Mouse (Mus musculus): Measurements from ENCODE around the gene Gse1. TPM values are rescaled to one million over a fixed set of nuclear protein-coding genes. Genes with fewer than 3 reads are reported as not detected.

Gse1 gene
- polyA plus RNA-seq, 1 experiment, result 70.4 TPM

DNA sequence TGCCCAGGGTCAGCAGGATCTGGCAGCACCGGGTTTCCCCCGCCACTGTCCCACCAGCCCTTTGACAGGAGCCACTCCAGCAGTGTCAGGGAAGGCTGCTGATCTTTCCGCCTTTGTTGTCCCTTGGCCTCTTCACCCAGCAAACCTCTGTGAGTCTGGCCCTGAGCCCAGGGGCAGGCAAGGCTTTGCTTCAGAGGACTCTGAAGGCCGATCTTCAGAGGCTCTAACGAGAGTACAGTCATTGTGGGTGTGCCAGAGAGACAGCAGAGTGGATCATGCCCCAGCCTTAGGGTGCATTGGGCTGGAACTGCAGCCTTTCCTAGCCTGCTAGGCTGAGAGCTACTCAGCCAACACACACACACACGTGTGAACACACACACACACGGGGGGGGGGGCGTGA lies 111.5 kb downstream of the Gse1 start:
- DNase-seq (ENCODE audit: low read depth), result peak; percentile 62
- TF ChIP-seq CTCF (IDR thresholded peaks at IDR 0.05; ENCODE audit: borderline replicate concordance, extremely low read depth, insufficient read depth, insufficient read length) (no peak), POLR2A (IDR thresholded peaks at IDR 0.05; ENCODE audit: borderline replicate concordance, extremely low read depth, insufficient read depth, insufficient read length, poor library complexity, severe bottlenecking) (no peak)

DNA sequence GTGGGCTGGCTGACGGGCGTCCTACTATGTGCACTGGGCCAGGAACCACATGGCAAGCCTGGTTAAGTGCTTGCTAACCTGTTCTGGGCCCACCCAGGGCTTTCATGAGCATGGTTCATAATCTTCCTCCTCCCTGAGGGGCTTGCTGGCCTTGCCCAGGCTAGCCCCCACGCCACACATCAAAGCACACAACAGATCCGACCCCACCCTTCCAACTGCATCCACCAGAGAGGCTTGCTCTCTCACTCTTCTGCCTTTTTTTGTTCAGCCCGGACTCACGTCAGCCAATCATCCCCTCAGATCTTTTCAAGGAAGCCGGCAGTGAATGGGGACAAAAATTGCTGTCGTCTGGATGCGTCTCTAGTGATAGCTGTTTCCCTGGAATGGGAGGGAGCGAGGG lies 112.9 kb downstream of the Gse1 start:
- TF ChIP-seq POLR2A (IDR thresholded peaks at IDR 0.05; ENCODE audit: borderline replicate concordance, extremely low read depth, insufficient read depth, insufficient read length, poor library complexity, severe bottlenecking) (no peak), CTCF (IDR thresholded peaks at IDR 0.05; ENCODE audit: borderline replicate concordance, extremely low read depth, insufficient read depth, insufficient read length) (no peak)
- DNase-seq (ENCODE audit: low read depth), result no peak

DNA sequence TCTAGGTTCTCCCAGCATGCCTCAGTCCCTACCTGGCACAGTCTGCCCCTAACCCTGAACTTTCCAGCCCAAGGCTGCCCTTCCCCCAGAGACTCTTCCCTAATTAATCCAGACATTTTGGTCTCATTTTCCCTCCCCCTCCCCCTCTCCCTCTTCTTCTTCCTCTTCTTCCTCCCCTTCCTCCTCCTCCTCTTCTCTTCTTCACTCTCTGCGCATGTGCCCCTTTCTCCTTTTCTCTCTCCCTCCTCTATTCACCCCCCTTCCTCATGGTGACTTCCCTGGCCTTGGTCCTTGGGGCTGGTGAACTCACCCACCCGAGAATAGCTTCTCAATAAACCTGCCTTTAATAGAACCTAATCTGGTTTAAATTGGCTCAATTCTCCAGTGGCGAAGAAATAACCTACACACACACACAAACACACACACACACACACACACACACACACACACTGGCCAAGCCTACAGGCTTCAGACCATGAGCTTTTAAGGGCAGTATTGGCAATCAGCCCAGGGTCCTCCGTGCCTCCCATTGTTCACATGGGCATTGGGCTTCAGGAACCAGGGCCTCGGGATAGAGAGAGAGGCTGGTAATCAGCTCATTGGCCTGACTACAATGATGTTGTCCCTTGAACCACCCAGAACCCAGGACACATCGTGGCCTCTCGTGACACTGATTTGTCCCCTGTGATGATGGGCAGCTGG lies 114.7 kb downstream of the Gse1 start:
- DNase-seq (ENCODE audit: low read depth), result peak; percentile 94
- no peak for TF ChIP-seq POLR2A (IDR thresholded peaks at IDR 0.05; ENCODE audit: borderline replicate concordance, extremely low read depth, insufficient read depth, insufficient read length, poor library complexity, severe bottlenecking)
- no peak for TF ChIP-seq CTCF (IDR thresholded peaks at IDR 0.05; ENCODE audit: borderline replicate concordance, extremely low read depth, insufficient read depth, insufficient read length)

DNA sequence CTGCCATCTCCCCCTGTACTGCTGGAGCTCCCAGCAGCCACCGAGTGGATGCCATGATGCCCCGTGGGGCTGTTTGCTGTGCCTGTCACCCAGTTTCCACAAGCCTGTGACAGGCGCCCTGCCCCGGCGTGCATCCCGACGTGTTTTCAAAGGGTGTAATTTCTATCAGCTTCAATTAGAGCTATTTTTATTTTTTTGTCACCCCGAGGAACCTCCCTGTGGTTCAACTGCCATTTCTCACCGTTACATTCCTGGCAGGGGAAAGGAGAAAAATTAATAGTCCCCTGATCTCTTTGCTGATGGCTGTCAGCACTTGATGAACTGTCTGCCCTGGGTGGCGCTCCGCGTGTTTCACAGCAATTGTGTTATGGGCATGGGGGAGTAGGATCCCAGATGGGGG lies 115.3 kb downstream of the Gse1 start:
- peak; percentile 70 for DNase-seq (ENCODE audit: low read depth)
- no peak for TF ChIP-seq CTCF (IDR thresholded peaks at IDR 0.05; ENCODE audit: borderline replicate concordance, extremely low read depth, insufficient read depth, insufficient read length)

DNA sequence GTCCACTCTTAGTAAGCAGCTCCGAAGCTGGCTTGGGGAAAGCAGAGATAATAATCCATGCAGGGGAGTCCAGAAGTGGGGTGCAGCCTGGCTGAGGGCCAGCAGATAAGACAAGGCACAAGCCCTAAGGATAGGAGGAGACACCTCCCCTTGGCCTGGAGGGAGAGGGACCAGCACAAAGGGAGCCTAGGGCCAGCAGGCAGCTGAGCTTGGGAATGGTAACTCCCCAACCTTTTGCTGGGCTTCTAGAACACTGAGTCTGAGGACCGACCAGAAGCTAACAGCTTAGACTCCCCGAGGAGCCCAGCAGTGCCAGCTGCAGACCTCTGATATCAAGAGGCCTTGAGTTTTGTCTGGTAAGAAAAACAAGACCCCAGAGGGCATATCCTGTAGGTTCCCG lies 115.9 kb downstream of the Gse1 start:
- no peak for DNase-seq (ENCODE audit: low read depth)
- no peak for TF ChIP-seq CTCF (IDR thresholded peaks at IDR 0.05; ENCODE audit: borderline replicate concordance, extremely low read depth, insufficient read depth, insufficient read length)
- no peak for TF ChIP-seq POLR2A (IDR thresholded peaks at IDR 0.05; ENCODE audit: borderline replicate concordance, extremely low read depth, insufficient read depth, insufficient read length, poor library complexity, severe bottlenecking)

DNA sequence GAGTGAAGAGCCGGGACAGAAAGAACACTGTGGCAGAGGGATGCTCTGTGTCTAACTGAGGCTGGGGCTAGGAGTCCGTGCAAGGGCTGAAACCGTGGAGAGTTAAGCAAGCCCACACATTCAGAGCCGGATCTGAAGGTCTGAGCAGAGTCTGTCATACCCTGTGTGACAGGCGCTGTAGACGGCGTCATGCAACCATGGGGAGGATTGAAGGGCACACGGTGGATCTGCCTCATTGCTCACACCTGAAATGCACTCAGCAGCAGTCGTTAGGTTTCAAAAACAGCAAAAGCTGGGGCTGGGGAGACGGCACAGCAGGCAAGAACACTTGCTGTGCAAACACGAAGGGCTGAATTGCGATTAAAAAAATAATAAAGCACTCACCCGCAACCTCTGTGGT lies 116.3 kb downstream of the Gse1 start:
- TF ChIP-seq POLR2A (IDR thresholded peaks at IDR 0.05; ENCODE audit: borderline replicate concordance, extremely low read depth, insufficient read depth, insufficient read length, poor library complexity, severe bottlenecking) (no peak), CTCF (IDR thresholded peaks at IDR 0.05; ENCODE audit: borderline replicate concordance, extremely low read depth, insufficient read depth, insufficient read length) (no peak)
- DNase-seq (ENCODE audit: low read depth), result no peak

DNA sequence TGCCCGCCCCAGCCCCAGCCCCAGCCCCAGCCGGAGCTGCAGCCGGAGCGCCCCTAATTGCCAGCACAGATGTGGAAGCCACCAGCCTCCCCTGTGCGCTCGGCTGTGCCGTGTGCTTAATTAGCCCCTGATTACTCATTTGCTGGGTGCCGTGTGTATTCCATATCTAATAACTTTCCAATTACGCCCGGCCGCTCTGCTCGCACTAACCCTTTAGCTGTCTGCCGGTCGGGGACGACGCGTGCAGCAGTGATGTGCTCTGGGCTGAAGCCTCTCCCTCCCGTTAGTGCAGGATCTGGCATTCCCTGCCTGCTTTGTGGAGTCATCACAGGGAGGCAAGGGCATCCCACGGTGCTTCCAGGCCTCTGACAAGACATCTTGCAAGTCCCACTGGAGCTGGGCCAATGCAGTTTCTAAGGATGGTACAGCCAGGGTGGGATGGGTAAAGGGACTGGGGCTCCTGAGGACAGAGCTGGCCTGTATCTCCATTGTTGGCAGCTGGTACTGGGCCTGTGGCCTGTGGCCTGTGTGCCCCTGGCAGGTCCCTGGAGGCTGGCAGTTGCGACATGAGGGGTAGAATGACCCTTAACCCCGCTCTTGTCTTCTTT lies 119.6 kb downstream of the Gse1 start:
- DNase-seq (ENCODE audit: low read depth), result peak; percentile 90
- TF ChIP-seq CTCF (IDR thresholded peaks at IDR 0.05; ENCODE audit: borderline replicate concordance, extremely low read depth, insufficient read depth, insufficient read length) (no peak), POLR2A (IDR thresholded peaks at IDR 0.05; ENCODE audit: borderline replicate concordance, extremely low read depth, insufficient read depth, insufficient read length, poor library complexity, severe bottlenecking) (no peak)

DNA sequence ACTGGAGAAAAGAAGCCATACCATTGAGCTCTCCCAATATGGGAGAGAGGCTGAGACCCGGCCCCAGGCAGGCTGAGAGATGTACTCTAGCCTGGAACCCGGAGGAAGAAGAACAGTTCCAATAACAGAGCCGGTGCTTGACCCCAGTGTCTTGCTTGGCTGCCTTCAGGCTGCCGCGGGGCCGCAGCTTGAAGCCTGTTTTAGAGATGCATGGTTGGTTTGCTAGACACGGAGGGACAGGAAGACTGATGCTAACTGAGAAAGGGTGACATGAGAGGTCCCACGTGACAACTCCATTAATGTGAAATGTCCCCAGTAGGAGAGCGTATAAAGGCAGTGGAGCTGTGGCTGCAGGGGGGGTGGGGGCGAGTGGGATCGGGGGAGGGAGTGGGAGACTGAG lies 120.7 kb downstream of the Gse1 start:
- TF ChIP-seq CTCF (IDR thresholded peaks at IDR 0.05; ENCODE audit: borderline replicate concordance, extremely low read depth, insufficient read depth, insufficient read length) (no peak), POLR2A (IDR thresholded peaks at IDR 0.05; ENCODE audit: borderline replicate concordance, extremely low read depth, insufficient read depth, insufficient read length, poor library complexity, severe bottlenecking) (no peak)
- no peak for DNase-seq (ENCODE audit: low read depth)

DNA sequence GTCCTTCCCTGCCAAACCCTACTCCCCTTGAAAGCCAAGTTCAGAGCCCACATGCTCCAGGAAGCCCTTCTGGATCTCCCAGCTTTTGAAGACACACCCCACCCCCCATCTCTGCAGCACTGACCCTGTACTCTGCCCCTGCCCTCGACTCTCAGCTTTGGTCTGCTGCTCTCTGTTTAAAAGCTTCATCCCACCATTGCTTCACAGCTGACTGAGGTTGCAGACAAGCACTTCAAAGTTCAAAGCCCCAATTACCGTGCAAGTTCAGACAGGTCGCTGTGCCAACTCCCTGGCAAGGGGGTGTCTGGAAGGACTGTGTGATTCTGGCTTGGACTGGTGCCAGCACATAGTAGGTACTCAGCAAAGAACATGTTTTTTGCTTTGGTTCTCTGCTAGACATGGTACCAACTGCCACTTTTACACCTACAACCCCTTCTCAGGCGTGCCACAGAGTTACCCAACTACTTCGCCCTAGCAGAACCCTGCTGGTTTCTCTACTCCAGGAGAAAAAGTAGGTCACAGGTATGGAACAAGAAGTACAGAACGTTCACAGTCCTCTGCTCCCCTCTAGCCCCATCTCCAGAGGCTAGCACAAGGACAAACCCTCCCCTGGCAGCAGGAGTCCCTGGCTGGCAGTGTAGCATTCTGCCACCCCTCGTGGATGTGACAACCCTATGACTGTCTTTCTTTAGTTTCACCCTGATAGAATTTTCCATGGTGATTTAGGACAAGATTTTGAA lies 123.2 kb downstream of the Gse1 start:
- DNase-seq (ENCODE audit: low read depth), result no peak
- no peak for TF ChIP-seq CTCF (IDR thresholded peaks at IDR 0.05; ENCODE audit: borderline replicate concordance, extremely low read depth, insufficient read depth, insufficient read length)
- TF ChIP-seq POLR2A (IDR thresholded peaks at IDR 0.05; ENCODE audit: borderline replicate concordance, extremely low read depth, insufficient read depth, insufficient read length, poor library complexity, severe bottlenecking), result no peak

DNA sequence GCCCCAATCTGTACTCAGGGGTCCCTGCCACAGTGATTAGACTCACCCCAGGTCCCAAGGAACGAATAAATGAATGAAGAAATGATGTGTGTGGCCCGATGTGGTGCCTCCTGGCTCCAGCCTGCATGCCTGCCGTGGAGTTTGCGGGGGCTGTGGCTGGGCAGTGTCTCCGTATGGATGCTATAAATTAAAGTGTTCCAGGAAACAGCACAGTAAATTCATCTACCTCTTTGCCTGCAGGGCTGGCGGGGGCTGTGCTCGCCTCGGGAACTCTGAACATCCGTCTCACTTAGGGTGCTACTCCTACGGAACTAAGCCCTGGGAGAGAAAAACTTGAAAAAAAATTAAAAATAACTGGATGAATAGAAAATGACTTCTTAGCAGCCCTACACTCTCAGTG lies 123.8 kb downstream of the Gse1 start:
- DNase-seq (ENCODE audit: low read depth), result no peak
- TF ChIP-seq CTCF (IDR thresholded peaks at IDR 0.05; ENCODE audit: borderline replicate concordance, extremely low read depth, insufficient read depth, insufficient read length) (no peak), POLR2A (IDR thresholded peaks at IDR 0.05; ENCODE audit: borderline replicate concordance, extremely low read depth, insufficient read depth, insufficient read length, poor library complexity, severe bottlenecking) (no peak)

DNA sequence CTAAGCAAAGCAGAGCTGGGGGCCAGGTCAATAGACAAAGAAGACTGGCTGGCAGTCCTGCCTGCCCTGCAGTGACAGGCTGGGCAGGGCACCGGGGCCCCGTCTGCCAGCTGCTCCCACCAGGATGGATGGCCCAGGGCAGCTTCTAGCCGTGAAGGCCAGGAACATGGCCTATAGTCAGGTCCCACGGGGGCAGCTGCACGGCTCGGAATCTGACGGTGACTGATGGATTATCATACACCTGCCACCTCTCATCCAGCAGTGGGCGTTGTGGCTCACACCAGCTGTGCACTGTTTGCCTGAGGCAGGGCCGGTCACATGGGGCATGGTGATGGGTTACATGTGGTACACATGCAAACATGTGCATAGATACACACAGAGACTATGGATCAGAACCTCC lies 127.8 kb downstream of the Gse1 start:
- DNase-seq (ENCODE audit: low read depth), result no peak
- TF ChIP-seq CTCF (IDR thresholded peaks at IDR 0.05; ENCODE audit: borderline replicate concordance, extremely low read depth, insufficient read depth, insufficient read length), result no peak
- no peak for TF ChIP-seq POLR2A (IDR thresholded peaks at IDR 0.05; ENCODE audit: borderline replicate concordance, extremely low read depth, insufficient read depth, insufficient read length, poor library complexity, severe bottlenecking)

DNA sequence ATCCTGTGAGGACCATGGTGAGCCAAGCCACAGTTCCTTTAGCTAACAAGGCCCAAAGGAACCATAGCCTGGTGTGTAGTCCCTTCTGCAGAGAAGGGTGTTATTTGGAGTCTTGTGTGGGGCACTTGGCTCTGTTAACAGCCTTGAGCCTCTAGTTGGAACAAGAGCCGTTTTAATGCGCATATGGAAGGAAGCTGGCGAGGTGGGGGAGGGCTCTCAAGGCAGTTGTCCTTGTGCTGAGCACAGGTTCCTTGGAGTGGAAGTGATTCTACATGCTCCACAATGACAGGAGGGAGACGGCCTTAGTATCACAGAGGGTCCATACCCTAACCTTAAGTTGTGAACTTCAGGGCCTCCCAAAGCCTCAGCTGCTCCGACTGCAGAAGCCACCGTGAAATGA lies 129.2 kb downstream of the Gse1 start:
- no peak for DNase-seq (ENCODE audit: low read depth)
- TF ChIP-seq CTCF (IDR thresholded peaks at IDR 0.05; ENCODE audit: borderline replicate concordance, extremely low read depth, insufficient read depth, insufficient read length), result no peak
- TF ChIP-seq POLR2A (IDR thresholded peaks at IDR 0.05; ENCODE audit: borderline replicate concordance, extremely low read depth, insufficient read depth, insufficient read length, poor library complexity, severe bottlenecking), result no peak

Measured in brain, embryonic 14.5 days (tissue).